Comparison of ENCODE assay signal across 29 mouse cellular contexts in genomic region chr9:71848392-71848791, GRCm38 (mm10).
DNase-seq lines count a peak whose midpoint lies in the region; ATAC-seq and TF ChIP-seq lines count a peak whose summit lies in the region.
"Had no signal": no experiment of that assay in that cellular context is flagged by ENCODE, and none has a peak within 500 bp of the region (broad histone marks: within the 10 kb centered on the region; RNA-seq: fewer than 3 reads in every experiment).

No protein-coding gene starts in this region.

- ATAC-seq in liver, embryonic 11.5 days (replicated peaks; ENCODE audit: low FRiP score) = no peak
- peak; percentile 89 for ATAC-seq in common myeloid progenitor, adult 5-6 weeks (replicated peaks; ENCODE audit: low read depth, poor library complexity, severe bottlenecking)
- ATAC-seq: activated CD4-positive, CD25-positive, alpha-beta regulatory T cell, adult 4 months; forebrain, embryonic 14.5 days; forebrain, postnatal 0 days; hindbrain, postnatal 0 days; inflammation-experienced regulatory T-cells, adult 6 months; intestine, embryonic 16.5 days had no signal

- H3K27me3 ChIP-seq in liver, embryonic 11.5 days (replicated peaks; ENCODE audit: control insufficient read depth, insufficient read depth, low read length) = no peaks in the 10 kb centered on the region
- H3K27me3 ChIP-seq in cerebellum, adult 2 months (ENCODE audit: control insufficient read depth, insufficient read depth, low read length) = no peaks in the 10 kb centered on the region
- H3K27me3 ChIP-seq: CH12.LX; embryonic facial prominence, embryonic 12.5 days; embryonic facial prominence, embryonic 15.5 days had no signal

- H3K9ac ChIP-seq in liver, embryonic 11.5 days (ENCODE audit: low read depth, low read length) = no peak overlapping the region
- H3K9ac ChIP-seq: embryonic facial prominence, embryonic 12.5 days; embryonic facial prominence, embryonic 15.5 days; forebrain, postnatal 0 days; hindbrain, embryonic 14.5 days had no signal

- no peak overlapping the region for H3K4me2 ChIP-seq in liver, embryonic 11.5 days
- H3K4me2 ChIP-seq: embryonic facial prominence, embryonic 12.5 days; embryonic facial prominence, embryonic 15.5 days; heart, embryonic 11.5 days; hindbrain, embryonic 14.5 days had no signal

- 77% methylated on average over 3 of the region's 3 CpGs for WGBS in liver, embryonic 11.5 days
- 95% methylated on average over 3 of the region's 3 CpGs for WGBS in cerebellum, adult 2 months

- H3K27ac ChIP-seq in liver, embryonic 11.5 days (ENCODE audit: low read depth, low read length) = no peak overlapping the region
- no peak overlapping the region for H3K27ac ChIP-seq in cerebellum, adult 2 months (ENCODE audit: insufficient read depth, low read length)
- H3K27ac ChIP-seq: embryonic facial prominence, embryonic 12.5 days; embryonic facial prominence, embryonic 15.5 days; hindbrain, embryonic 10.5 days; hindbrain, embryonic 14.5 days; hindbrain, postnatal 0 days had no signal

- no peak overlapping the region for H3K4me3 ChIP-seq in liver, embryonic 11.5 days (ENCODE audit: low read depth, low read length)
- H3K4me3 ChIP-seq in cerebellum, adult 2 months (replicated peaks; ENCODE audit: insufficient read depth, low read depth, low read length) = no peak overlapping the region
- H3K4me3 ChIP-seq: embryonic facial prominence, embryonic 12.5 days; embryonic facial prominence, embryonic 15.5 days; hindbrain, embryonic 10.5 days had no signal

- H3K36me3 ChIP-seq in liver, embryonic 11.5 days (ENCODE audit: control insufficient read depth, insufficient read depth, low read length) = peaks cover 24% of the 10 kb centered on the region

- peak; percentile 12 for DNase-seq in liver
- DNase-seq in liver, embryonic 11.5 days (ENCODE audit: low spot score) = no peak
- peak; percentile 52 for DNase-seq in 416B (ENCODE audit: low read depth)
- peak; percentile 6 for DNase-seq in c-Kit-positive CD71-negative TER-119-negative erythroid progenitor cells, embryonic 14.5 days (ENCODE audit: low read depth)
- no peak for DNase-seq in frontal cortex, postnatal 36 days (ENCODE audit: low spot score in 2 of 2)
- DNase-seq in cerebellum, adult 2 months = no peak
- DNase-seq in layer of hippocampus, adult 9-10 months (ENCODE audit: low spot score) = no peak
- DNase-seq: adrenal gland, adult 8-10 months; adrenal gland, postnatal 25 days; B cell, adult 2 months; cerebellum, adult 11-12 months; cerebellum, adult 9-10 months; cerebellum, postnatal 14 days; forebrain, postnatal 0 days; gastrocnemius, postnatal 10 days; heart, postnatal 36 days had no signal

- no peak for TF ChIP-seq POLR2A in cerebellum, adult 2 months (IDR thresholded peaks at IDR 0.05; ENCODE audit: borderline replicate concordance, insufficient read depth, low read length)

- no peaks in the 10 kb centered on the region for H3K9me3 ChIP-seq in liver, embryonic 11.5 days (ENCODE audit: control insufficient read depth, low read length)
- H3K9me3 ChIP-seq: embryonic facial prominence, embryonic 12.5 days; embryonic facial prominence, embryonic 15.5 days; G1E; hindbrain, embryonic 10.5 days had no signal

- TF ChIP-seq CTCF in cerebellum, adult 2 months (IDR thresholded peaks at IDR 0.05; ENCODE audit: borderline replicate concordance, insufficient read depth, low read depth, low read length) = no peak

- H3K4me1 ChIP-seq in liver, embryonic 11.5 days (replicated peaks; ENCODE audit: control insufficient read depth, insufficient read depth, low read length) = no peaks in the 10 kb centered on the region
- no peaks in the 10 kb centered on the region for H3K4me1 ChIP-seq in cerebellum, adult 2 months (ENCODE audit: control insufficient read depth, insufficient read depth, low read length)
- H3K4me1 ChIP-seq: embryonic facial prominence, embryonic 12.5 days; embryonic facial prominence, embryonic 15.5 days had no signal

Comparison
In these comparisons a context has a peak if more than half of its experiments do, and no peak if none do; other contexts are left out.
1. DNase-seq: peak in liver (single experiment), 416B (single experiment) and c-Kit-positive CD71-negative TER-119-negative erythroid progenitor cells, embryonic 14.5 days (single experiment); none in liver, embryonic 11.5 days (single experiment), frontal cortex, postnatal 36 days (0 of 2), cerebellum, adult 2 months (0 of 2) and layer of hippocampus, adult 9-10 months (single experiment).